Mouse (Mus musculus) left cerebral cortex, adult 9 months (tissue): ENCODE results near the gene Ilf2.

ENCODE experiments used
- DNase-seq, 2 experiments: peaks; one replicate each; pipeline ENCODE4 v3.0.0; 2022; ENCODE audit warnings: low spot score in 2 of 2

Ilf2 gene

GRCm38 (mm10) chr3:90462579-90462978 lies 13.3 kb upstream of the Ilf2 start:
- no peak for DNase-seq

- no peak for DNase-seq
Measured at GRCm38 (mm10) chr3:90464552-90465080, 11.3 kb upstream of the Ilf2 start.

GRCm38 (mm10) chr3:90465081-90465685 lies 10.7 kb upstream of the Ilf2 start:
- DNase-seq: no peak

GRCm38 (mm10) chr3:90465686-90466310 lies 10.1 kb upstream of the Ilf2 start, which contains the start of gene Npr1:
Npr1 (minus strand) TSS chr3:90465866.
- DNase-seq: no peak

- peak in 1 of 2 experiments; percentile 67 for DNase-seq
Measured at GRCm38 (mm10) chr3:90466311-90466766, 9.6 kb upstream of the Ilf2 start.

- DNase-seq: no peak
Measured at GRCm38 (mm10) chr3:90467618-90468300, 8.2 kb upstream of the Ilf2 start.

- DNase-seq: peak in 1 of 2 experiments; percentile 42
Measured at GRCm38 (mm10) chr3:90472213-90472612, 3.7 kb upstream of the Ilf2 start.

GRCm38 (mm10) chr3:90475151-90475830 lies 635 bp upstream of the Ilf2 start:
- DNase-seq: no peak

GRCm38 (mm10) chr3:90486998-90487397 lies 11.1 kb downstream of the Ilf2 start:
- DNase-seq: no peak

- no peak for DNase-seq
Measured at GRCm38 (mm10) chr3:90488576-90488975, 12.7 kb downstream of the Ilf2 start.

- peak; percentile 87 to 97 for DNase-seq
Measured at GRCm38 (mm10) chr3:90490696-90491256, 14.8 kb downstream of the Ilf2 start, which contains the start of gene Snapin. Snapin (minus strand) TSS chr3:90491033.

GRCm38 (mm10) chr3:90491350-90491749 lies 15.4 kb downstream of the Ilf2 start:
- DNase-seq: no peak

GRCm38 (mm10) chr3:90493831-90494540 lies 18.1 kb downstream of the Ilf2 start:
- DNase-seq: no peak

GRCm38 (mm10) chr3:90495850-90496525 lies 20.1 kb downstream of the Ilf2 start:
- no peak for DNase-seq

GRCm38 (mm10) chr3:90497597-90497996 lies 21.7 kb downstream of the Ilf2 start:
- no peak for DNase-seq

GRCm38 (mm10) chr3:90503444-90503843 lies 27.5 kb downstream of the Ilf2 start:
- DNase-seq: no peak

- no peak for DNase-seq
Measured at GRCm38 (mm10) chr3:90505216-90505615, 29.3 kb downstream of the Ilf2 start.

GRCm38 (mm10) chr3:90506362-90506761 lies 30.4 kb downstream of the Ilf2 start:
- DNase-seq: no peak

- DNase-seq: no peak
Measured at GRCm38 (mm10) chr3:90508287-90508949, 32.5 kb downstream of the Ilf2 start.
